Mouse (Mus musculus) testis, adult 2 months (tissue): ENCODE measurements around the gene Plk3. TPM values are rescaled to one million over a fixed set of nuclear protein-coding genes. Genes with fewer than 3 reads are reported as not detected.
"Not testable (repeated sequence)": the region's sequence is repeated elsewhere in the genome, so short reads cannot be mapped to it uniquely, and the experiment has no call there.

Experiments
- H3K27ac ChIP-seq: fragments of 200-500 bp; 2 replicates; pipeline ENCODE4 v1.5.1; 2012; ENCODE audit warnings: low read depth, low read length; ENCODE audit not compliant: control insufficient read depth, insufficient read depth
- H3K27me3 ChIP-seq: fragments of 200-500 bp; 2 replicates; pipeline ENCODE4 v1.6.1; 2012; ENCODE audit warnings: mild to moderate bottlenecking, low read length, moderate library complexity; ENCODE audit not compliant: control insufficient read depth, insufficient read depth
- H3K36me3 ChIP-seq: fragments of 200-500 bp; 2 replicates; pipeline ENCODE4 v1.6.1; 2012; ENCODE audit warnings: mild to moderate bottlenecking, low read length; ENCODE audit not compliant: control insufficient read depth, insufficient read depth
- H3K4me1 ChIP-seq: fragments of 200-500 bp; 2 replicates; pipeline ENCODE4 v1.6.1; 2012; ENCODE audit warnings: low read length; ENCODE audit not compliant: control insufficient read depth, insufficient read depth
- H3K4me3 ChIP-seq: fragments of 200-500 bp; 2 replicates; pipeline ENCODE4 v1.5.1; 2012; ENCODE audit warnings: low read depth, mild to moderate bottlenecking, low read length, moderate library complexity, mixed read lengths; ENCODE audit not compliant: control insufficient read depth
- CTCF ChIP-seq: fragments of 200-500 bp; IDR thresholded peaks from 2 replicates; pipeline ENCODE4 v1.5.1; 2012; ENCODE audit warnings: low read depth, mild to moderate bottlenecking, inconsistent platforms, low read length, moderate library complexity; ENCODE audit not compliant: control insufficient read depth, insufficient read depth, insufficient replicate concordance
- POLR2A ChIP-seq: fragments of 200-500 bp; IDR thresholded peaks from 2 replicates; pipeline ENCODE4 v1.6.1; 2012; ENCODE audit warnings: low read depth, mild to moderate bottlenecking, inconsistent platforms, low read length, moderate library complexity; ENCODE audit not compliant: control insufficient read depth
- polyA plus RNA-seq: library from polyadenylated mRNA; depleted of rRNA; stranded (reverse); fragments of >200 nt; gene quantifications from 2 replicates; pipeline ENCODE4 v1.2.3, GENCODE M21; 2012; rRNA removed

Plk3 gene
- polyA plus RNA-seq = 0.94 and 1.5 TPM in 2 replicates

DNA sequence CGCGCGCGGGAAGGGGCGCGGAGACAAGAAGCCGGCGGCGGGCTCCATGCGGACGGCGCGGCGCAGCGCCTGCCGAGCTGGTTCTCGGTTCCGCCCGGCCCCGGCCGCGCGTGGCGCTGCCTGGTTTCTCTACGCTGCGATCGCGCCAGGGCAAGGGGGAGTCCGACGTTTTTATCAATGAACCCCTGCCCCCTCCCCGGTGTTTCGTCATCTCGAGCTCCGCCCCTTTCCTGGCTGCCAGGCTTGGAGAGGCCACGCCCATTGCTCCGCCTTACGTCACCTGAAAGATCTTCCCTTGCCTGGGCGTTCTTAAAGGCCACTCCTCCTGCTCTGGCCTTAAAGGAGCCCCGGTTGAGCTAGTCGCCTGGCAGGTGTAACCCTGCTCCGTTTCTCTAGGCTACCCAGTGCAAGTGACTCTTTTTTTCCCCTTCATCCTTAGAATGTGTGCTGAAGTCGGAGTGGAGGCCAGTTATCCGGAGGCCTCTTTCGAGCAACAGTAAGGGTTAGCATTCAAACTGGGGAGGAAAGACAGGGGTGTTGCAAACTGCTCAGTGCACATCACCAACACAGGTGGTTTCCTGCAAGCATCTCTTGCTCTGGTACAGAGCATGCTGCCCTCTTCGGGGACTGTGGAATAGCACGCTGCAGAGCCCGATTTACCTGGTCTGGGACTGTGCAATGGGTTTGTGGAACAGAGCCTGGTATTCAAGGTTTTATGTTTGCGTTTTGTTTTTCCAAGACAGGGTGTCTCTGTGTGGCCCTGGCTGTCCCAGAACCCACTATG, at the start of gene Plk3:
TSS of gene Plk3 (minus strand) at position 147 of the 784 bp plus-strand sequence.
- Histone ChIP-seq H3K4me3 (peak within 1 kb of the TSS; percentile 84), H3K36me3 (no peaks in the 10 kb centered on the region), H3K27ac (no peak within 1 kb of the TSS), H3K27me3 (no peaks in the 10 kb centered on the region), H3K4me1 (peaks cover 17% of the 10 kb centered on the region)
- 0 out of 2 replicates have a peak, but pooled peaks have one; percentile 24 for TF ChIP-seq POLR2A
- TF ChIP-seq CTCF = no peak

DNA sequence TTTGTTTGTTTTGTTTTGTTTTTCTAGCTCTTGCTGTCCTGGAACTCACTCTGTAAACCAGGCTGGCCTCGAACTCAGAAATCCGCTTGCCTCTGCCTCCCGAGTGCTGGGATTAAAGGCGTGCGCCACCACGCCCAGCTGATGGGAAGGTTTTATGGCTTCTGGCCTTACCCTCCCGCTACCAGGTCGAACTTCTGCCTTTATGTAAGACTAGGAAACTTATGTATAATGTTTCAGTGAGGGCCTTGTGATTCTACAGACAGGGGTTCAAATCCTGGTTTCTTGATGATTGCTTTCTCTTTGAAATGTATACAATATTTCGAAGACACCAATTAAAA, 49.0 kb upstream of the Plk3 start:
- not testable (repeated sequence) for H3K36me3 ChIP-seq
- peak overlapping the region; percentile 84 for H3K27ac ChIP-seq

DNA sequence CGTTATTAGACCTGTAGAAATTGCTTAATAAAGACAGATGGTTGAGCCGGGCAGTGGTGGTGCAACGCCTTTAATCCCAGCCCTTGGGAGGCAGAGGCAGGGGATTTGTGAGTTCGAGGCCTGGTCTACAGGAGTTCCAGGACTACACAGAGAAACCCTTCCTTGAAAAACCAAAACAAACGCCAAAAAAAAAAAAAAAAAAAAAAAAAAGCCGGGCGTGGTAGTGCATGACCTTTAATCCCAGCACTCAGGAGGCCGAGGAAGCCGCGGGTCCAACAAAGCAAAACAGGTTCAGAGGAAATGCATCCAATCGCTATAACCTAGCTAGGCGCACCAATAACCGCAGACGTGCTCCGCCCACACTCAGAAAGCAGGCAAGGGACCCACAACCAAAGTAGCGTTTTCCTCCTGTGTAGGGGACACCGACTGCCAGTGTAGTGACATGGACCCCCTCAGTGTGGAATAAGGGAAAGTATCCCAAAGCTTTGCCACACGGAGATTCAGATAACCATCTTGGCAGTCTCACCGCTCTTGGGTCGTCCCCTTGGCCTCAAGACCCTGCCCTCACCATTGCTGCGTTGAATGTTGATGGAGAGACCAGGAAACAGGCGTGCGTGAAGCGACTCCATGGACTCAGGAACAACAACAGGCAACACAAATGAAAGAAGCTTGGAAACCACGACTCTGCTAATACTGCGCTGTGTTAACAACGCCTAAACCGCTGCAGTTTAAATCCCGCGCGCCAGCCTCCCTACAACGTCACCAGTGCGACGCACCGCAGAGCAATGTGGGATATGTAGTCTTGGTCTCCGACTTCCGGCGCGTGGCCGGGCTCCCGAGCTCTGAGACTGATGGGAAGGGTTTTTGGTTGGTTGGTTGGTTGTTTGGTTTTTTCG, 48.3 kb upstream of the Plk3 start, which contains the start of gene Kif2c:
TSS of gene Kif2c (minus strand) at position 777 of the 896 bp plus-strand sequence.
- TF ChIP-seq POLR2A (peak; percentile 38; the same call in 1 of the 2 replicates), CTCF (no peak)
- Histone ChIP-seq H3K36me3 (peaks cover 3% of the 10 kb centered on the region), H3K27ac (peak within 1 kb of the TSS; percentile 97), H3K4me1 (no peaks in the 10 kb centered on the region), H3K27me3 (no peaks in the 10 kb centered on the region), H3K4me3 (peak within 1 kb of the TSS; percentile 99)

More for the DNA sequence above, 49.0 kb upstream of the Plk3 start:
- H3K27me3 ChIP-seq, H3K4me1 ChIP-seq: not testable (repeated sequence)
- H3K4me3 ChIP-seq = peak overlapping the region; percentile 99

- Histone ChIP-seq H3K36me3 (peaks cover 2% of the 10 kb centered on the region; the same call in 1 of the 2 replicates), H3K27me3 (no peaks in the 10 kb centered on the region), H3K4me1 (no peaks in the 10 kb centered on the region), H3K27ac (no peak overlapping the region), H3K4me3 (no peak overlapping the region)
- TF ChIP-seq POLR2A (no peak), CTCF (no peak)
Observed at GRCm38 (mm10) chr4:117169936-117170335, 36.2 kb upstream of the Plk3 start.

DNA sequence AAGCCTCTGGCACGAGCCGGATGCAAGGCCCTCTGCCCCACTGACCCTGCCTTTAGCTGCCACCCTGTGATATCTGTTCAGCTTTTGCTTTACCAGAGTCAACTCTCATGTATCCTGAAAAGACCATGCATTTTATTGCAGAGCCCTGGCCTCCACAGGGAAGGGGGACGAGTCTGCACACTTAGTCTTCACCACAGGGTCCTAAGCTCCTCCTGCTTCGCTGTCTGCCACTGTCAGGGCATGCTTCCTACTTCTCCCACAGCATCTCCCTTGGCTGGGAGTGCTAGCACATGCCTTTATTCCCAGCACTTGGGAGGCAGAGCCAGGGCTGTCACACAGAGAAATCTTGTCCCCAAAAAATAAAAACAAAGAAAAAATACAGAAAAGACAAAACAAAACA, 27.4 kb upstream of the Plk3 start:
- Histone ChIP-seq H3K27me3 (no peaks in the 10 kb centered on the region), H3K4me1 (peaks cover 3% of the 10 kb centered on the region), H3K27ac (no peak overlapping the region), H3K4me3 (no peak overlapping the region), H3K36me3 (0 out of 2 replicates have a peak, but pooled peaks cover 1% of the 10 kb centered on the region)
- TF ChIP-seq POLR2A = no peak
- TF ChIP-seq CTCF = no peak

DNA sequence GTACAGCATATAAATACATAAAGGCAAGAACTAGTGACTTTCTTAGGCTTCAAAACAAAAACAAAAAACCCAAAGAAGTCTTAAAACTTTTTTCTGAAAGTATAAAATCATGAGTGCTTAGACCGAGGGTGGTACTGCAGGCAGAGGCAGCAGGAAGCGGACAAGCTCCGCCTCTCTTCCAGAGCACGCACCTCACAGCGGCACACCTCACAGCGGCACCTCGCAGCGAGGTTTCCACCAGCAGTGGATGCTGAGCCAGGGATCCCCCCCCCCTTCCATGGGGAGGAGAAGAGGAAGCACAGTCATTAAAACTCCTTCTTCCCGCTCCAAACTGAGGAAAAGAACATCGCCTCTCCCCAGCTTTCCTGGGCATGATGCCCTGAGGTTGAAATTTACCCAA, 25.9 kb upstream of the Plk3 start:
- Histone ChIP-seq H3K27me3 (no peaks in the 10 kb centered on the region), H3K36me3 (0 out of 2 replicates have a peak, but pooled peaks cover 1% of the 10 kb centered on the region), H3K27ac (no peak overlapping the region), H3K4me1 (peaks cover 3% of the 10 kb centered on the region), H3K4me3 (no peak overlapping the region)
- TF ChIP-seq CTCF (no peak), POLR2A (no peak)

- TF ChIP-seq POLR2A (no peak), CTCF (no peak)
- H3K27ac ChIP-seq = no peak overlapping the region
- no peaks in the 10 kb centered on the region for H3K27me3 ChIP-seq
- peaks cover 1% of the 10 kb centered on the region; the same call in 1 of the 2 replicates for H3K36me3 ChIP-seq
- H3K4me1 ChIP-seq = peaks cover 3% of the 10 kb centered on the region
- H3K4me3 ChIP-seq = no peak overlapping the region; the same call in 1 of the 2 replicates
Observed at GRCm38 (mm10) chr4:117156372-117156771, 22.6 kb upstream of the Plk3 start.
